Mouse (Mus musculus) cerebellum, adult 9-10 months (tissue): ENCODE measurements around the gene Gbx2.

Experiments used
- DNase-seq: peaks from one replicate; pipeline ENCODE4 v3.0.0; 2022

The Gbx2 gene

GRCm38 (mm10) chr1:89934316-89935260, 3.6 kb upstream of the Gbx2 start:
- DNase-seq = no peak

DNA sequence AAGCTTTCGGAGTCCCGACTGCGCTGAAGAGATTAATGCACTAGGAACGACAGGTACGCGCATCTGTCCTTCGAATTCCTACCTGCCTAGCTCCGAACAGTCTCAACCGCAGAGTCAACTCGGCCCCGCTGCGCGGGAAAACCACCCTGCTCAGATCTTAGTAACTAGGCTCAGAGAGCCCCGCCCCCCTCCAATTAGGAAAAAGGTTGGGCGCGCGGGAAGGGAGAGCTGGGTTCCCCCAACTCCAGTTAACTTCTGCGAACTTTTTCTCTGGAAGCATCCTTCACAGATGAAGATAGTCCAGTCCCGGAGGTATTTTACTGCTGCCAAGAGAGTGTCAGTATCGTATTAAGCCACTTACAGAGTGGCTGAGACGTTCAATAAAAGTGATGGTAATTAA, 2.8 kb upstream of the Gbx2 start:
- DNase-seq = no peak

DNA sequence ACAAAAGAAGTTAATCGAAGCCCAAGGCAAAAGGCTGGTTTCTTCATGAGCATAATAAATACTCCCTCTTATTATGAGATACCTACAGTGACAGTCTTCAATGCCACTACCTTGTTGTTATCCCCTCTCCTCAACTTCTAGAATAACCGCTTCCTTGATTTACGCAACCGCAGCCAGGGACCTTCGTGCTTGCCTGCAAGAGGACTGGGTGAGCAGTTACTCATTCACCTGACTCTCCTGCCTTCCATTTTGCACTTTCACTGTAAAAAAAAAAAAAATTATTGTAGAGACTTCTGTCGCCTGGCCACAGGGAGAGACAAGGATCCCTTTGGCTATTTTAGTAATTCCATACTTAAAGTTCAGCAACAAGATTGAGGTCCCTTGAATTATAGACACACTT, 2.0 kb upstream of the Gbx2 start:
- no peak for DNase-seq

DNA sequence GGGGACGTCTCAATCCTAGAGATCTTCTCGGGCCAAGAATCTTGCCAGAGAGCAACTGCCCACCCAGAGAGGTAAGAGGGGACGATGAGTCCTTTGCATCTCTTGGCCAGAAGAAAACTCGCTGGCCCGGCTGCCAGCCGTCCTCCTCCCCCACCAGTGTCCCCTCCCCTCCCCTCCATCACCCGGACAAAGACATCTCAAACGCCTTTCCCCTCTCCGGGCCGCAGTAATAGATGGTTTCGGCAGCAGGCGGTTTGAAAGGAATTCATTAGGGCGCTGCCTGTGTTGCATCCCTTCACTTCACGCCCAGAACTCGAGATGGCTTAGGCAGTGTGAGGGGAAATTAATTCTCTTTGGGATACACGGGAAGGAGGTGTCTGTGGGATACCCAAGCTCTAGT, 1.6 kb upstream of the Gbx2 start:
- DNase-seq = no peak

DNA sequence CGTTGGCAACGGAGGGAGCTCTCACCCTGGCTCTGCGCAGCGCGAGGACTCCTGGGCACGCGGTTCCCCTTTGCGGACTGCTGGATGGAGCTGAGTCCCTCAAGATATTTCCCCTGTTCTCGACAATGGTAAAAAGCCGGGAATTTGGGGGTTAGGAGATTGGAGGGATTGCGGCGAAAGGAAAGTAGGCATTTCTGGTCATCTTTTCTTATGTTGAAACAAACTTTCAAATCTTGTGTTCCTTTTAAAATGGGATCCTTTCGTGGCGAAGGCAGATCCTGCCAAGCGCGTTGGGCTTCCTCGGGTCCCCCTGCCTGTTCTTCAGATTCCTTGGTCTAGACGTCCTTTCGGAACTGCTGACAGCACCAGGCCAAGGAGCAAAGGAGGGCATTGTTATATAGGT, 1.0 kb upstream of the Gbx2 start:
- no peak for DNase-seq

GRCm38 (mm10) chr1:89930551-89930950, 428 bp downstream of the Gbx2 start:
- DNase-seq = no peak

GRCm38 (mm10) chr1:89929721-89930505, 1.1 kb downstream of the Gbx2 start:
- DNase-seq = no peak

DNA sequence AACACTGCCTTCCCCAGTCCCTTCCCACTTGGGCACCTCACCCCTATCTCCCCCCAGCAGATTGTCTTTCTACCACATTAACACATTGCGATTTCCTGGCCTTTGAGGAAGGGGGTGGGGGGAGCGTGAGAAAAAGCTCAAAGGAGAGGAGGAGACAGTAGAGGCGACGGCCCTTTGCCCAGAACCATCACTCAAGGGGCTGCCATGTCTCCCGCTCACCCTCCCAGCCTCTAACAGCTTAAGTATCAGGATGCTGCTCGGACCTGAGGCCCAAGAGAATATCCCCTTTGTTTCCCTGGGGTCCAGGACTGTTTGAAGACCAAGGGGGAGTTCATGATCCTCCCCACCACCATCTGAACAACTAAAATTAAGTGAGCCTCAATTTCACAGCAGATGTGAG, 1.8 kb downstream of the Gbx2 start:
- no peak for DNase-seq

DNA sequence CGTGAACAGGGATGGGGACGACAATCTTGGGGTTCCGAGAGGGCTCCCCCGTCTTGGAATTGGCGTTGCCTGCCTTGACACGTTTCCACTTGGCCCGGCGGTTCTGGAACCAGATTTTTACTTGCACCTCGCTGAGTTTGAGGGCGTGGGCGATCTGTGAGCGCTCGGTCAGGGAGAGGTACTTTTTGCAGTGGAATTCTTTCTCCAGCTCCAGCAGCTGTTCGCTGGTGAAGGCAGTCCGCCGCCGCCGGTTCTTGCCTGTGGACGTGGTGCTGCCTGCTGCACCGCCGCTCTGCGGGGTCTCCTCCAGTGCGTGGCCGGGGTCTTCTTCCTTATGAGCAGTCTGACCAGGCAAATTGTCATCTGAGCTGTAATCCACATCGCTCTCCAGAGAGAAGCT, 2.3 kb downstream of the Gbx2 start:
- DNase-seq = no peak

DNA sequence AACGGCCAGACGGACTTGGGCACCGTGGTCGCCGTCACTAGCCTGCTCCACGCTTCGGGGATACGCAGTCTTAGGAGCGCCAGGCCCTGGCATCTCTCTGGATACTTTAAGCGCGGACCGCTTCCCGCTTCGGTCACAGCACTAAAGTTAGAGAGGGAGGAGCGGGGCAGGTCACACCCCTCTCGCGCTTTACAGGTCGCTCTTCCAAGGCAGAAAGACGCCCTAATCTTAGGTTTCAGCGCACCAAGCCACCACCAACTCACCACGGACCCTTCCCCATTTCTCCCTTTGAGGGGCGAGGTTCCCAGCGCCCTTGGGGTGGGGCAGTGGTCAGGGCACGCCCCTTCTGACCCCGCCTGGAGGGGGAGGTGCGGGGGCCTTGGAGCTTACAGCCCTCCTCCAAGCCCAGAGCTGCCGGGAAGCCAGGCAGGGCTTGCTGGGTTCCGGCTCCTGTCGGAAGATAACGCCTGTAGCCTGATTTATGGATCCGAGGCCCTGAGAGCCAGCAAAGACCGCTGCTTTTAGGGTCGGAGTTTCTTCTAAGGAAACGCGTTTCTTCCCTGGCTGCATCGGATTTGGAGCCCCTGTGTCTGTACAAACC, 3.8 kb downstream of the Gbx2 start:
- DNase-seq = no peak

GRCm38 (mm10) chr1:89926583-89927060, 4.4 kb downstream of the Gbx2 start:
- no peak for DNase-seq

GRCm38 (mm10) chr1:89925501-89926190, 5.3 kb downstream of the Gbx2 start:
- no peak for DNase-seq

DNA sequence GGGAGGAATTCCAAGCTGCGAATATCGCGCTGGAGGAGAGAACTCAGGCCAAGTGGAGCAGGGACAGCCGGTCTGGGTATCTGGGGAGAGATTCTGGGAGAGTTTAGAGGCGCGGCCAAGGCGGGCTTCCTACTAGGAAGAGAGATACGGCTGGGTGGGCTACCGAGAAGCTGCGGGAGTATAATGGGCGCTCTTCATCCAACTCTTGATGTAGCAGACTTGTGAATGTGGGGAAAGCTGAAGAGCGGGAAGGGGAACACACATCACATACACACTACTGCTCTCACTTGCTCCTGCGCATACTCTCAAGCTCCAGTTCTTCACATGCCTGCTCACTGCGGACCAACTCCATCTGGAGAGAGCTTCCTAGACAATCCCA, 7.3 kb downstream of the Gbx2 start:
- no peak for DNase-seq

- no peak for DNase-seq
Measured at GRCm38 (mm10) chr1:89922883-89923641, 7.9 kb downstream of the Gbx2 start.

- DNase-seq = no peak
Measured at GRCm38 (mm10) chr1:89922282-89922681, 8.7 kb downstream of the Gbx2 start.

DNA sequence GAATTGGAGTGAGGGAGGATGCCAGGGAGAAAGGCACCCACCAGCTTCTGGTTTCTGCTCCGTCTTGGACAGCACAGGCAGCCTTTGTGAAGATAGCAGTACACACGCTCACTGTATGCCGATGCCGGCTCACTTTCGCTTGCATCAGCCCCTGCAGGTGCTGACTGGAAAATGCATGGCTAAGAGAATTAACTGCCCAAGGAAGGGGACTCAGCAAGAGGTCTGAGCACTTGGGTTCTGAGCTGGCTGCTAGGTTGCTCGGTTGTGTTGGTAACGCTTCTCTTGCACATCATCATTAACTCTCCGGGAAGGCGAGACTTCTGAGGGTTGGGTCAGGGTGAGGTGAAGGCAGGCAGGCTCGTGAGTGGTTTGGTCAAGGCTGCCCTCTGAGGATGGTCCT, 9.2 kb downstream of the Gbx2 start:
- no peak for DNase-seq

- no peak for DNase-seq
Measured at GRCm38 (mm10) chr1:89919206-89919605, 11.8 kb downstream of the Gbx2 start.

- no peak for DNase-seq
Measured at GRCm38 (mm10) chr1:89918111-89918510, 12.9 kb downstream of the Gbx2 start.

DNA sequence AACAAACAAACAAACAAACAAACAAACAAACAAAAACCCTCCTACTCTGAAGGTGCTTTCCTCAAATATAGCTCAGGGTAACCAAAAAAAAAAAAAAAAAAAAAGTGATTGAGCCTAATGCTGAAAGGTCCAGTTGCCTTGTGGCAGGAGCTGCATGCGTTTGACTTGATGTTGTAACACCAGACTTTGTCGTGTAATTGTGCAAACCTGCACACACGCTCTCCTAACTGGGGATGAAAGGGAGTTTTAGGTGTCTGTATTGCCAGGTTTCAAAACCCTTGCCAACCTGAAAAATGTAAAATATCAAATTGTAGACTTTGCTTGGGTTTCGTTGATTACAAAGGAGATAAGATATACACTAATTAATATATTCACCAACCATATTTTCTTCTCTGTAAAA, 17.4 kb downstream of the Gbx2 start:
- no peak for DNase-seq

GRCm38 (mm10) chr1:89912392-89912791, 18.6 kb downstream of the Gbx2 start:
- DNase-seq = no peak

GRCm38 (mm10) chr1:89909796-89910195, 21.2 kb downstream of the Gbx2 start:
- no peak for DNase-seq

DNA sequence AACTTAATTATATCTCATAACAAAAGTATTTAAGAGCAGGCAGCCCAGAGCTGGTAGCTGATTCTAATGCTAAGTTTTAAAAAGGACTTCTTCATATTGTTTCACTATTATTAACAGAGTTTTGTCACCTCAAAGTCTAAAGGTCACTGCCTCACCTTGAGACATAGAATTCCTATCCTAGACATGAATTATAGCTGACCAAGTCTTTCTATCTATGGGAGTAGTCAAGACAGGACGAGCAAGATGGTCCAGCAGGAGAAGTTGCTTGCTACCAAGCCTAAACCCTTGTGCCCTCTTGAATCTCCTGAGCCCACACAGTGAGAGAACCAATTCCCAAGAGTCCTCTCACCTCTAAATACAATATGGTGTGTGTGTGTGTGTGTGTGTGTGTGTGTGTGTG, 28.3 kb downstream of the Gbx2 start:
- DNase-seq = no peak
